Mouse (Mus musculus) hindbrain, embryonic 16.5 days (tissue): ENCODE data around the gene Sh3rf1. TPM values are rescaled to one million over a fixed set of nuclear protein-coding genes. Genes with fewer than 3 reads are reported as not detected.

Experiments
- ATAC-seq: fragments of 200-750 bp; cut with Nextera tagmentation; 2 replicates; pipeline ENCODE4 v1.8.0; 2017; ENCODE audit warnings: moderate TSS enrichment, moderate library complexity
- H3K27ac ChIP-seq: fragments of 300-500 bp; sonication (generic); 2 replicates; pipeline ENCODE4 v1.5.1; 2014; ENCODE audit warnings: low read depth, mild to moderate bottlenecking, control low read depth, low read length, moderate library complexity
- H3K27me3 ChIP-seq: fragments of 300-500 bp; sonication (generic); replicated peaks from 2 replicates; pipeline ENCODE4 v1.6.1; 2014; ENCODE audit warnings: low read length; ENCODE audit not compliant: control insufficient read depth, insufficient read depth
- H3K36me3 ChIP-seq: fragments of 300-500 bp; sonication (generic); 2 replicates; pipeline ENCODE4 v1.6.1; 2014; ENCODE audit warnings: mild to moderate bottlenecking, low read length, moderate library complexity, mixed read lengths; ENCODE audit not compliant: control insufficient read depth, insufficient read depth
- H3K4me1 ChIP-seq: fragments of 300-500 bp; sonication (generic); 2 replicates; pipeline ENCODE4 v1.6.1; 2014; ENCODE audit warnings: low read depth, low read length; ENCODE audit not compliant: control insufficient read depth, insufficient read depth
- H3K4me2 ChIP-seq: fragments of 300-500 bp; sonication (generic); 2 replicates; pipeline ENCODE4 v1.6.1; 2014; ENCODE audit warnings: mild to moderate bottlenecking, low read length, control low read depth, moderate library complexity
- H3K4me3 ChIP-seq: fragments of 300-500 bp; sonication (generic); 2 replicates; pipeline ENCODE4 v1.5.1; 2014; ENCODE audit warnings: mild to moderate bottlenecking, low read length, control low read depth, moderate library complexity
- H3K9ac ChIP-seq: fragments of 300-500 bp; sonication (generic); 2 replicates; pipeline ENCODE4 v1.6.1; 2014; ENCODE audit warnings: low read depth, mild to moderate bottlenecking, control low read depth, low read length, moderate library complexity
- H3K9me3 ChIP-seq: fragments of 300-500 bp; sonication (generic); 2 replicates; pipeline ENCODE4 v1.6.1; 2014; ENCODE audit warnings: mild to moderate bottlenecking, low read length, moderate library complexity; ENCODE audit not compliant: control insufficient read depth
- WGBS: fragments of 180-500 bp; shearing (Covaris S2); extraction: QIAGEN DNeasy Blood & Tissue Kit; methylation state at CpG from one replicate; pipeline ENCODE4 v1.1.7; 2014; 5-methylcytosine and 5-hydroxymethylcytosine counted together
- polyA plus RNA-seq: library from polyadenylated mRNA; unstranded; fragments of >200 nt; fragmentation: Nextera tagmentation; extraction: Ambion mirVana; gene quantifications from 2 replicates; pipeline ENCODE4 v1.2.1, GENCODE M21; 2015

Sh3rf1 gene
- polyA plus RNA-seq, 1 experiment from 2014 or later: 23.3 TPM

- no peak overlapping the region for H3K27ac ChIP-seq
- H3K4me3 ChIP-seq: no peak overlapping the region
- no peaks in the 10 kb centered on the region for H3K27me3 ChIP-seq
- no peak for ATAC-seq
- H3K36me3 ChIP-seq: no peaks in the 10 kb centered on the region
- WGBS: 72% methylated on average over 4 of the region's 4 CpGs
- H3K9me3 ChIP-seq: no peaks in the 10 kb centered on the region
- H3K9ac ChIP-seq: no peak overlapping the region
- peaks cover 16% of the 10 kb centered on the region for H3K4me1 ChIP-seq
- no peak overlapping the region for H3K4me2 ChIP-seq
Measured at GRCm38 (mm10) chr8:61306501-61307112, 82.9 kb downstream of the Sh3rf1 start.

- H3K36me3 ChIP-seq: no peaks in the 10 kb centered on the region
- H3K4me1 ChIP-seq: peaks cover 13% of the 10 kb centered on the region
- H3K27me3 ChIP-seq: no peaks in the 10 kb centered on the region
- no peak for ATAC-seq
- H3K9me3 ChIP-seq: no peaks in the 10 kb centered on the region
- no peak overlapping the region for H3K4me2 ChIP-seq
- H3K27ac ChIP-seq: no peak overlapping the region
- H3K9ac ChIP-seq: no peak overlapping the region
- no peak overlapping the region for H3K4me3 ChIP-seq
Measured at GRCm38 (mm10) chr8:61308896-61309295, 85.2 kb downstream of the Sh3rf1 start.

GRCm38 (mm10) chr8:61309530-61310402, 86.1 kb downstream of the Sh3rf1 start:
- Histone ChIP-seq H3K9ac (no peak overlapping the region), H3K4me2 (peak overlapping the region; percentile 6; the same call in 1 of the 2 replicates), H3K27me3 (no peaks in the 10 kb centered on the region), H3K4me3 (no peak overlapping the region), H3K27ac (no peak overlapping the region), H3K9me3 (no peaks in the 10 kb centered on the region), H3K4me1 (peaks cover 11% of the 10 kb centered on the region), H3K36me3 (no peaks in the 10 kb centered on the region)
- ATAC-seq: no peak
- WGBS: 31% methylated on average over 20 of the region's 20 CpGs

GRCm38 (mm10) chr8:61310403-61310871, 86.8 kb downstream of the Sh3rf1 start:
- Histone ChIP-seq H3K36me3 (no peaks in the 10 kb centered on the region), H3K27ac (no peak overlapping the region), H3K9ac (no peak overlapping the region), H3K4me2 (no peak overlapping the region), H3K4me3 (no peak overlapping the region), H3K27me3 (no peaks in the 10 kb centered on the region), H3K4me1 (peaks cover 10% of the 10 kb centered on the region), H3K9me3 (no peaks in the 10 kb centered on the region)
- no peak for ATAC-seq
- WGBS: 52% methylated on average over 9 of the region's 9 CpGs

- peaks cover 10% of the 10 kb centered on the region for H3K4me1 ChIP-seq
- no peak overlapping the region for H3K4me3 ChIP-seq
- no peak overlapping the region for H3K27ac ChIP-seq
- no peak overlapping the region for H3K4me2 ChIP-seq
- no peak overlapping the region for H3K9ac ChIP-seq
- no peak for ATAC-seq
- no peaks in the 10 kb centered on the region for H3K9me3 ChIP-seq
- H3K36me3 ChIP-seq: no peaks in the 10 kb centered on the region
- WGBS: 83% methylated on average over 7 of the region's 7 CpGs
- H3K27me3 ChIP-seq: no peaks in the 10 kb centered on the region
Measured at GRCm38 (mm10) chr8:61313016-61313415, 89.3 kb downstream of the Sh3rf1 start.

- no peak overlapping the region for H3K9ac ChIP-seq
- WGBS: 60% methylated on average over 10 of the region's 10 CpGs
- no peak overlapping the region for H3K27ac ChIP-seq
- no peaks in the 10 kb centered on the region for H3K36me3 ChIP-seq
- no peak for ATAC-seq
- H3K4me3 ChIP-seq: no peak overlapping the region
- no peaks in the 10 kb centered on the region for H3K27me3 ChIP-seq
- no peaks in the 10 kb centered on the region for H3K4me1 ChIP-seq
- no peaks in the 10 kb centered on the region for H3K9me3 ChIP-seq
- H3K4me2 ChIP-seq: no peak overlapping the region
Measured at GRCm38 (mm10) chr8:61316012-61316767, 92.5 kb downstream of the Sh3rf1 start.

- Histone ChIP-seq H3K4me2 (no peak overlapping the region), H3K4me3 (no peak overlapping the region), H3K4me1 (no peaks in the 10 kb centered on the region), H3K27ac (no peak overlapping the region), H3K9ac (no peak overlapping the region), H3K36me3 (no peaks in the 10 kb centered on the region), H3K9me3 (no peaks in the 10 kb centered on the region), H3K27me3 (no peaks in the 10 kb centered on the region)
- ATAC-seq: peak; percentile 43
- WGBS: 56% methylated on average over 10 of the region's 10 CpGs
Measured at GRCm38 (mm10) chr8:61316813-61317534, 93.3 kb downstream of the Sh3rf1 start.

GRCm38 (mm10) chr8:61317535-61318136, 94.0 kb downstream of the Sh3rf1 start:
- Histone ChIP-seq H3K27ac (no peak overlapping the region; the same call in 1 of the 2 replicates), H3K4me3 (no peak overlapping the region), H3K36me3 (no peaks in the 10 kb centered on the region), H3K27me3 (no peaks in the 10 kb centered on the region), H3K4me2 (no peak overlapping the region), H3K4me1 (no peaks in the 10 kb centered on the region), H3K9ac (no peak overlapping the region), H3K9me3 (no peaks in the 10 kb centered on the region)
- WGBS: 60% methylated on average over 6 of the region's 6 CpGs
- ATAC-seq: peak; percentile 46
